Mouse (Mus musculus) mesoderm, embryonic 11.5 days (tissue): ENCODE results near the gene Cnot11.

Experiments
- DNase-seq: peaks from one replicate; pipeline ENCODE4 v3.0.0-alpha.2; 2012; ENCODE audit warnings: low read depth, low spot score

Gene Cnot11

DNA sequence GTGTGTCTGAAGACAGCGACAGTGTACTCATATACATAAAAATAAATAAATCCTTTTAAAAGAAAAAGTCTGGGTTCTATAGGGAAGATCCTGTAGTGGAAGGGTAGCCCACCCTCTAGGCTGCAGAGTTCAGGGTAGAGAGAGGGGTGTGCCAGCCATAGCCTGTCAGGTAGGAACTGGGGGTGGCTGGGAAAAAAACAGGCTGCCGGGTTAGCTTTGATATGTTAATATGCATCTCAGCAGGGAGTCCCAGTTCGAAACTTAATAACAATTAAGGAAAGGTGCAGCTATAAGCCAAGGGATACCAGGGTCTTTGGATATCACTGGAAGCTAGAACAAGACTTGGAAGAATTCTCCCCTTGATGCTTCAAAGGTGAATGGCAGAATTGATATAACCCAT lies 875 bp upstream of the Cnot11 start:
- DNase-seq = no peak

DNA sequence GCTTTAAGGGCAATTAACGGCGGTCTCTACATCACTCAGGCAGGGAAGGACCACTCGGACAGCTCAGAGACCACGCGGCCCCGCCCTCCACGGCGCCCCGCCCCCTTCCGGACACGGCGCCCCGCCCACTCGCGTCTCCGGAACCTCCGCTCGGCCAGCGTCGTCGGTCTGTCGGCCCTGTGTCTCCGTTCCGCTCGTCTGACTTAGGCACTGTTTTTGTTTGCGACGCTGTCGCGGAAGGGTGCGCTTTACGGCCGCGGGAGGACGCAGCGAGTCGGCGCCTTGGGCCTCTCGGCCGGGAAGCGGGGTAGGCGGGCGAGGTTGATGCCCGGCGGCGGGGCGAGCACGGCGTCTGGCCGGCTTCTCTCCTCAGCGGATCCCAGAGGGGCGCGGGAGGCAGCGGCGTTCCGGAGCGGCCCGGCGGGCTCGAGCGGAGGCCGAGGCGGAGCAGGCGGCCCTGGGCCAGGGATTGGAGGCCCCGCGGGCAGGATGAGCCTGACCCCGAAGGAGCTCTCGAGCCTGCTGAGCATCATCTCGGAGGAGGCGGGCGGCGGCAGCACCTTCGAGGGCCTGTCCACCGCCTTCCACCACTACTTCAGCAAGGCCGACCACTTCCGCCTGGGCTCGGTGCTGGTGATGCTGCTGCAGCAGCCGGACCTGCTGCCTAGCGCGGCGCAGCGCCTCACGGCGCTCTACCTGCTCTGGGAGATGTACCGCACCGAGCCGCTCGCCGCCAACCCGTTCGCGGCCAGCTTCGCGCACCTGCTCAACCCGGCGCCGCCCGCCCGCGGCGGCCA lies 921 bp downstream of the Cnot11 start:
- DNase-seq = peak; percentile 99

DNA sequence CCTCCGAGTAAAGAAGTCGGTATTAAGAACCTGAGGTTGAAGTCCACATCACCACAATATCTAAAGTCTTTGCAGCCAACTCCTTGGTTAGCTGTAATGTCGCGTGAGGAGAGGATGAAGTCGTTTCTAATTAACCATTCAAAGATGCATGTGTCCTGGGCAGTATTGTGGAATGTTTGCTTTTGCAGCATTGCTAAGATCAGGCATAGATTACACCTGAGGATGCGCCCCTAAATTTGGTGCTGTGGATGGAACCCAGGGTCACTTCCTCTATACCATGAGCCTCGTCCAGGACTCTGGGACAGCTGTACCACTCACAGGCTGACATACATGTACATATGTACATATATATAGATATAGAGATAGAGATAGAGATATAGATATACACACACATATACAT lies 1.9 kb downstream of the Cnot11 start:
- no peak for DNase-seq

DNA sequence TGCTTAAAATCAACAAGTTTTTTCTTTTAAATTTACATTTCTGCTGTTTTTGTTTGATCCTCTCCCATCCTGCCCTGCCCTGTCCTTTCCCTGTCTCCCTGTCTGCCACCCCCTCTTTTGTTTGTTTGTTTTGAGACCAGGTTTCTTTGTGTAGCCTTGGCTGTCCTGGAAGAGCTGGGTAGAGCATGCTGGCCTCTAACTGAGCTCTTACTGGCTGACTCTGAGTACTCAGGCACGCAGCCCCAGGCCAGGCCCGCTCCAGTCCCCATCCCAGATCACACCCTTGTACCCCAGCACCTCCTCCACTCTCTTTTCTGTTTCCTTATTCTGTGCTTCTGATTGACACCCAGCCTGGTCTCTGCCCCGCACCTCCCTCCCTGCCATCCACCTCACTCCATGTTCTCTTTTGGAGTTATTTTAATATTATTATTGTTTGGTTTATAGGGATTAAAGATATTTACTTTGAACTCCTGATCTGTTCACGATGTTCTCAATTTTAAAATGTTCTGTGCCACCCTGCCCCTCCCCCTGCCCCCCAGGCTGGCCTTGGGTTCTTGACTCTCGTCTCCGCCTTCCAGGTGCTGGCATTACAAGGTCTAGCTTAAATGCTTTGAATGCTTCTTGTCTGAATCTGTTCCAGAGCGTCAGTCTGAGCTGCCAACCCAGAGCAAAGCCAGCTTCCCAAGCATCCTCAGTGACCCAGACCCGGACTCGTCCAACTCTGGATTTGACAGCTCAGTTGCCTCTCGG lies 3.0 kb downstream of the Cnot11 start:
- DNase-seq = no peak

DNA sequence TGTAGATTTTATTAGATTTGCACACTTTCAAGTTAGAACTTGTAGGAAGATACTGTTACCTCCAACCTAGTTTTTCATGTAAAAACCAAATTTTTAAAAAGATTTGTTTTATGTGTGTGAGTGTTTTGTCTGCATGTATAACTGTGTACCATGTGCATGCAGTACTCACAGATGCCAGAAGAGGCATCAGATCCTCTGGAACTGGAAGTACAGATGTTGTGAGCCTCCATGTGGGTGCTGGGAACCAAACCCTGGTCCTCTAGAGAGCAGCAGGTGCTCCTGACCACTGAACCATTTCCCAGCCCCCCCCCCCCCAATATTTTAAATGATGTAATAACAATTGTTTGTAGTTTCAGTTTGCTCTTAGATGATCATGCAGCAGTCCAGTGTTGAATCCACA lies 5.8 kb downstream of the Cnot11 start:
- DNase-seq = no peak

DNA sequence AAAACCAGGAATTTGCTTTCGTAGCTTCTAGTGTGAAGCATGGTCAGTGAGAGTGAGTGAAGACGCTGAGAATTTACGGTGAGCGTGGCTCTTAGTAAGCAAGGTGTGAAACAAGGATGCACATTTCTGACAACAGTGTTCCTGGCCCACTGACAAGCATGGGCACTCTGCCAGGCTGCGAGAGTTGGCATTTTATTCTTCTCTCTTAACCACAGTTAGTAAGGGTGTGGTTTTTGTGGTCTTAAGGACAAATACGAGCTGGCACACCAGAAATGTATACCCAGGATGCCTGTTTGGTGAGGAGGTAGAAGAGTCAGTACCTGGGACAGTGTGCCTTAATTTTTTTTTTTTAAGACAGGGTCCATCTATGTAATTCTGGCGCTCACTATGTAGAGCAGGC lies 10.8 kb downstream of the Cnot11 start:
- no peak for DNase-seq

DNA sequence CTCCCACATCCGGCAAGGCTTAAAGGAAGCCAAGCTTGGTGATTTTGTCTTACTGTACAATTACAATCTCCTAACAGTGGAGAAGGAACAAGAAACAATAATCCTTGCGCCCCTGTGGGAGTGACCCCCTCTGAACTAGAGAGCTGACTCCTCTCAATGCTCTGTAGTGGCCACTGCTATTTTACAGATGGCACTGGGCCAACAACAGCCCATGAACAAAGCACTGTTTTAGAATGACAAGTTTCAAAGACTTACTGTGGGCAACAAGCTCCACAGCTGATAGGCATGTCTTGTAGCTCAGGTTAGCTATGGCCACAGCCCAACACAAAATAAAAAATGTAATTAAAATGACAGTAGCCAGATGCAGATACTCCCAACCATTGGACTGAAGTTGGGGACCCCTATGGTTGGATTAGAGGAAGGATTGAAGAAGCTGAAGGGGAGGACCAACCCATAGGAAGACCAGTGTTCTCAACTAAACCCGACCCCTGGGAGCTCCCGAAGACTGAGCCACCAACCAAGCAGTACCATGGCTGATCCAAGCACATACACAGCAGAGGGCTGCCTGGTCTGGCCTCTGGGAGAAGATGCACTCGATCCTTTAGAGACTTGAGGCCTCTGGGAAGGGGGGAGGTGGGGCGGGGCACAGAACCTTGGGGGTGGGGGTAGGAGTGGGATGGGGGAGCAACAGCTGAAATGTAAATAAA lies 11.5 kb downstream of the Cnot11 start:
- no peak for DNase-seq

DNA sequence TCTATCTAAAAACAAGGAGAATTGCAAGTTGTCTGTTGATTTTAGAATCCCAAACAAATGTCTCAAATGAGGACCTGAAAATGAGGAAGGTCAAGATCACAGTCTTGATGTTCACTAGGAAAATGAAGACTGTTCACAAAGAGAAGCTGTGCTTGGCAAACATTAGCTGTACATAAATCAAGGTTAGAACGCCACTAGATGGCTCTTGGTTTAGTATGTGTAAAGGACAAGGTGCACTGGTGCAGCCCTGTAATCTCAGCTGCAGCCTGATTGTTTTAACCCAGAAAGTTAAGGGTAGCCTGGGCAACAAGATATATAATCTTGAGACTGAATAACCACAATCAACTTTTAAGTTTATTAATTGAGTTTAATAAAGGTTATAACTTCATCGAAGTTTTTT lies 12.4 kb downstream of the Cnot11 start:
- DNase-seq = no peak

DNA sequence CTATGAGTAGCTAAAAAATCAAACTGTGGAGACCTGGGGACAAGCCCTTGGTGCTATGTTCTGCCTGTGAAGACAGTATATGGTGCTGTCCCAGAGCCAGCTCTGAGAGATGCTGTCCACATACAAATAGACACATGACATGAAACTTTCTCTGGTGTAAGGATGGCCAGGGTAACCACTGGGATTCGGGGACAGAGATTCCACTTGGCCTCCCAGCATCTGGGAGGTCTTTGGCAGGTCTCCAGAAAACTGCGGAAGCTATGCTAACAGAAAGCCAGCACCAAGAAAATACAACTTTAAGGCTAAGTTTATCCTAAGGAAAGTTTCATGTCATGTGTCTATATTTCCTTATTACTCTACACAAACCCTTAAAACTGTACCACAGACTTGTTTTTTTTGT lies 15.0 kb downstream of the Cnot11 start:
- DNase-seq = no peak

DNA sequence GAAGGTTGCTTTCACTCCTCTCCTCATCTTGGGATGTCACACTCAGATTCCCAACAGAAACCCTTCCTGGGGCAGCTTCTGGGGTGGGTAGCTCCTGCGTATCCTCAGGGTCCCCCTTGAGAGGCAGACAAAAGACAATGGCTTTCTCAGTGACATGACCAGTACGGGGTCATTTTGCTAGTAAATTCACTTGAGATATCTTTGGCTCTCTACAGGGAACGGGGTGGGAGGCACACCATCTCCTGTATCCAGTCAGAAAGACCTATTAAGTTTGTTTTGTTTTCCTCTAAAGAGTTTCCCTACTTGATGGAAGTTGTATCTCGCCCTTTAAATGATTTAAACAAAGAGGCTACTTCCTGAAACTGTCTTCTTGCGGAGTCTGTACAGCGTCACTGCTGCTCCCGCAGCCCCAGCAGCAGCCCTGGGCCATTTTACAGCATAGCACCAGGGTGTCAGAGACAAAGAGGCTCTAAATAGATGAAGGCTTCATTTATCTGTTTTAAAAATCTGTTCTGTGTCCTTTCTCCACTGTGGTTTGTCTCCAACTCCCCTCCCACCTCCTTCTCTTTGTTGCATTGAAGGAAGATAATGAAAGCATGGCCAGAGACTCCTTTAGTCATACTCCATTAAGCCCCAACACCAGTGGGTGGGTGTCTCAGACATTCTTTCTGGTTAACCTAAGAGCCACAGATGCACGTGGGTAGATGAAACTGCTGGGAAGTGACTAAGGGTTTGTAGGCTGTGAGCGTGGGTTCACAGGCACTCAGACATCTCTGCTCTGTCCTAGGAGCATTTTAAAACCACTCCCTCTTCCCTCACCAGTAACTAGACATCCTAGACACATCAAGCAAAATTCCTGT lies 21.0 kb downstream of the Cnot11 start:
- peak; percentile 43 for DNase-seq

DNA sequence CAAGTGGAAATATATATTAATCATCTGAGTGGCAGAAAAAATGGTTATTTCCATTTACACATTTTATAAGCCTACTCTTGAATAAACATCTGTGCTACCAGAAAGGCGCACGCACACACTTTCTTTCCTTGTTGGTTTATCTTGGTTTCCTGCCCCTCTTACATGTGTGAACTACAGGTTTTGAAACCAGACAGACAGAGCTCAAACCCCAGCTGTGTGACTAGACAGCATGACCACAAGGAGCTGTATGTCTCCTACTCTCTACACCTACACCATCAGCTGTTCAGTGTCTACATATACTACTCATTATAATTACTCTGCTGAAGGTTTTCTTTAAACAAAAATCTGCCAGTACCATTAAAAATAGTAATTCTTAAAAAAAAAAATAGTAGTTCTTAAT lies 24.2 kb downstream of the Cnot11 start:
- DNase-seq = no peak

DNA sequence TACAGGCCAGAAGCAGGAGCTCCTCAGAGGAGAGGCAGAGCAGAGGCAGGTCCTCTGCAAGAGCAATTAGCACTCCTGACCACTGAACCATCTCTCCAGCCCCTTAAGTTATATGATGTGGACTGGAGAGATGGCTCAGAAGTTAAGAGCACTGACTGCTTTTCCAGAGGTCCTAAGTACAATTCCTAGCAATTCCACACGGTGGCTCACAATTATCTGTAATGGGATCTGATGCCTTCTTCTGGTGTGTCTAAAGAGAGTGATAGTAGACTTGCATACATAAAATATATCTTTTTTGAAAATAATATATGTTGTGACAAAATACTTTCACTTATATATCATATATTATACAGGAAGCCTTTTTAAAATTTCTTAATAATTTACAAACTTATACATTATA lies 27.1 kb downstream of the Cnot11 start:
- no peak for DNase-seq

DNA sequence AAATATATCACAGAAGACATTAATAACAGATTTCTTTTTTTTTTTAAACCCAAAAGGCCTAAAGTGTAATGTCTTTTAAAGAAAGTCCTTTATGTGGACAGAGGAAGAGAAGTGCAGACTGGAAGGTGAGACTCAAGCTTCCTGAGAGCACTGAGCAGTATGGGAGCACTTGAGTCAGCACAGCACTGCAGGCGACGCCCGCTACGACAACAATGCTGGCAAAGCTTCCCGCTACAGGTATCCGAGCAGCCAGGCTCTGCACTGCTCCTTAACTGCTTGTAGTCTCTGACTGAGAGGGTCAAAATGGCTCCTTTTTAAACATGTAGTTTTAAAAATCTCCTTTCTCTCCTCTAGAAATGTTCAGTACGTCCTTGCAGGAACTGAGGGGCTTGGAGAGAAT lies 28.4 kb downstream of the Cnot11 start:
- no peak for DNase-seq

DNA sequence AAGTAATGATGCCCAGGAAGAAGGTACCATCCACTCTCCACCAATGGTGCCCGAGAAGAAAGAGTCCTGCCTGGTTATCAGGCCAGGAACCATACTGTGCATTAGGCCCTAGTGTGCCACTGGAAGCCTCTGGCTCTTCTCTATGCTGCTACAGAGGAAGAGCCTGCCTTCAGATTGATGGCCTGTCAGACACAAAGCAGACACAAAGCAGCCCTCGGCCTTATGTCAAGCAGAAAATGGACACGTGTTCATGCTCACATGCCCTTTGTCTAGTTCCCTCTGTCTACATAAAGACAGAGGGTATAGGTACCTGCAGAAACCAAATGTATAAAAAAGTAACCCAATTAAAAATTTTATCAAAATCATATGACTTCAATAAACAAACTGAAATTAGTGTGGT lies 29.8 kb downstream of the Cnot11 start:
- DNase-seq = peak; percentile 32

DNA sequence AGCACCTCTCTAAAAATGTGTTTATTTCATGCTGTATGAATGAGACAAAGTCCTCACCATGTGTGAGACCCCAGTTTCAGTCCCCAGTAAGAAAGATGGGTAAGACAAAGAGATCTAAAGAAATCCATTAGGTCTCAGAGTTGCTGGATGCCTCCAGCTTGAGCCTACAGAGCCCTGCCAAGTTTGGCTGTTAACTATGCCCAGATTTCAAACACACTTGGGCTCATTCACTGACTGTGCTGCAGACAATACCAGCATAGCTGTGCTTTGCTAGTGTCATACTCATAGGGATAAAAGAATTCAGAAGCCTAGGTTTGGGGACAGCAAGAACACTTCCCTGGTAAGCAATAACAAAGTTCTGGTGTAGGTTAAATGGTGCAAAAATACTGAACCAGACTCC lies 33.3 kb downstream of the Cnot11 start:
- no peak for DNase-seq

DNA sequence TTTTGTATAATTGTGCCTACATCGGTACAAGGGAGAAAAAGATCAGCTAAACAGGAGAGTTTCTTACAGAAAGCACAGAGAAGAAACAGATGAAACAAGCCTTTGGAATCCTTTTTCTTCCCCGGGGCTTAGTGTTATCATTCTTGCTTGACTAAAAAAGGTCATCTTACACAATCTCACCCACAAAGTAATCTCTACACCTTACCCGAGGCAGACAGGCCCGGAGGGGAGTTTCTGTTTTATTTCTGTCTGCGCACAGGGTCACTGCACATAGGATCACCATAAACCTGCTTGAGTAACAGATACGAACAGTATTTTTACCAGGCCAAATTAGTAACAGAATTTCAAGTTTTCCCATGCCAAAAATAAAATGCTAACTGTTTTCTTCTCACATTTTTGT lies 36.9 kb downstream of the Cnot11 start:
- no peak for DNase-seq

DNA sequence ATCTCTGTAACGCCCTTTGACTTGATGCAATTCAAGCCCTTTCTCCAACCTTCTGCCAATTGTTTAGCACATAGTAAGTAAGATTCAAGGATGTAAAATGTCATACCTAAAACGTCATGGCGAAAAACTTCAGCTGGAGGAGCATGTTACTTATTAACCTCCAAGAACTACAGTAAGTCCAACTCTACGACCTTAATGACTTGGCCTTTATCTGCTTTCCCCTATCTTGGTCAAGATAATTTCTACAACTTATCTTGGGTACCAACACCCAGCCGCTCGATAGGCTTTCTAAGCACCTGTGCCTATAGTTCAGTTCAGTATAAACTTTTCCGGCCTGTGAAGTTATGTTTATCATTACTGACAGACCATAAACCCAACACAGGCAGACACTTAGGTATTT lies 39.1 kb downstream of the Cnot11 start:
- DNase-seq = no peak

DNA sequence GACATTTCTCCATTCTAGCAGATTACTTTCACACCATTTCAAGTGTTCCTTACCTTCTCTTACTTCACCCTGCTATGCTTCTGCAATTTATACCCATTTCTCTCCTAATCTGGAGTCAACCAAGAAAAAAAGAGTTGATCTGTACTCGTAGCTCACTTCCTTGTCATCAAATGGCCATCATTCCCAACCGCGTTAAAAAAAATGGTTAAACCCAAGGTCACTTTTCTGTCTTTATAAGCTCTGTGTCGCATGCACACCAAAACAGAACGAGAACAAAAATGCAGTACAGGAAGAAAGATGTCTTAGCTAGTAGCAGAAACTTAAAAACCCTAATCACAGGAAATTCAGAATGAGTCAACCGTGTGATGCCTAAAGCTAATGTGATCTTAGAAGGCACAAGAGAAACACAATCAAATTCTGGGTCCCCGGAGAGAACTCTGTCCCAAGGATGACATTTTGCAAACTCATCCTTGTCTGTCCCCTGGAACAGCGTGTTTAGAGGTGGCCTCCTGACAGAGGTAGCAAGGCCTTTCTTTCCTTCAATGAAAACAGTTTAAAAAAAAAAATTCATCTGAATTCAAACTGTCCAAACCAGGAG lies 41.1 kb downstream of the Cnot11 start:
- peak; percentile 5 for DNase-seq

DNA sequence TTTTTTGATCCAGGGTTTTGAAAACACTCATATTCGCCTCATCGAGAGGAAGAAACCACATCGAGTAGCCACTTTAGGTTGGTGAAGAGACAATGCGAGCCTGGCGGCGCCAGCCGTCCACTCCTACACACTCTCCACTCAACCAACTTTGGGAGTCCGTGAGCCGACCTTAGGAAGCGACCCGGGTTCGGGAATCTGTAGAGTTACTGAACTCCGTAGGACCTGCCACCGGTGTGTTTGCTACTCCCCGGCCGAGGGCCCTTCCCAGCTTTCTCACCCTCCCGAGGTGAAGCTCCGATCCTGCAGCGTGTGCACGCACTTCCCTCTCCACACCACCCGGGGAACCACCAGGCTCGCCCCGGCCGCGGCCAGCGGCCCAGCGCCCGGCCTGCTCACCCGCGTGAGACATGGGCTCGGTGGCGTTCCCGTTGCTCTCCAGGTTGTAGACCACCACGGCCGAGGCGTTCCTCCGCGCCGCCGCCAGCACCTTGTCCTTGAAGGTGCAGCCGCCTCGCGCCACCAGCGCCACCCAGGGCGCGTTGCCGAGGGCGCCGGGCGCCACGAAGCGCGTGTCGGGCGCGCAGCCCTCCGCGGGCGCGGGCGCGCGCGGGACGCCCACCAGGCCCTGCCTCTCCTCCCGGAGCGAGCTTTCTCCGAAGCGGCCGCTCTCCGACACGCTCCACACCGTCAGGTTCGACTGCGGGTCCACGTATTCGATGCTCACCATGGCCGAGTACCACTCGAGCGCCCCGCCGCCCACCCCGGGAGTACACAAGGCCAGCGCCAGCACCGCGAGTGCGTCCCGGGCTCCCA lies 41.8 kb downstream of the Cnot11 start:
- peak; percentile 64 for DNase-seq

DNA sequence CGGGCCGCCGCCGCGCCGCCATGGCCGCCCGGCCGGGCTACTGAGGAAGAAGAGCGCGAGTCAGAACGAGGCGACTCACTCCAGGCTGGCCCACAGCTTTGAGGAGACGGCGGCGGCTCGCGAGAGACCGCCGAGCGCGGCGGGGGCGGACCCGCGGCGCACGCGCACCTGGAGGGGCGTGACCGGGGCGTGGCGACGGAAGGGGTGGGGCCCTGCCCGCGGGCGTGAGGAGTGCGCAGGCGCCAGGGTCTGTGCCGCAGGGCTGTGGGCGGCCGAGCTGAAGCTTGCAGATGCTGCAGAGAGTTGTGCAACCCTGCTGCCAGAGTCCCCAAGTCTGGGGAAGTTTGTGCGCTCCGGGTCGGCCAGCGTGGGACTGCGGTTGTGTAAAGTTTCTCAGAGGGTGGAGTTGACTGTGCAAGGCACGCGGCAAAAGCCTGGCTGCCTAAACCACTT lies 42.5 kb downstream of the Cnot11 start, which contains the start of gene Rnf149:
Rnf149 (minus strand) TSS at position 153 of the 453 bp plus-strand sequence.
- DNase-seq = peak; percentile 94
